Mouse (Mus musculus): Measurements from ENCODE around the gene Rnaset2b. TPM values are rescaled to one million over a fixed set of nuclear protein-coding genes. Genes with fewer than 3 reads are reported as not detected.
A peak's percentile ranks its signal among the peaks of the same experiment; 100 is the strongest.
"Not testable (repeated sequence)": the region's sequence is repeated elsewhere in the genome, so short reads cannot be mapped to it uniquely, and the experiment has no call there.

Rnaset2b gene
- polyA plus RNA-seq (2017; shearing (Covaris generic)) = 100 to 1,000 TPM; 316 to 396 TPM

- ATAC-seq = not testable (repeated sequence)
Measured at GRCm38 (mm10) chr17:6970334-6970733, at the start of gene Rnaset2b. Rnaset2b (plus strand) TSS chr17:6970634.

- ATAC-seq = not testable (repeated sequence)
Measured at GRCm38 (mm10) chr17:6931625-6932024, 38.8 kb upstream of the Rnaset2b start.

GRCm38 (mm10) chr17:6942560-6942959 is 27.9 kb upstream of the Rnaset2b start:
- not testable (repeated sequence) for ATAC-seq

- ATAC-seq = not testable (repeated sequence)
Measured at GRCm38 (mm10) chr17:6947637-6947983, 22.8 kb upstream of the Rnaset2b start.

- peak; percentile 77 for ATAC-seq
Measured at GRCm38 (mm10) chr17:6947984-6948768, 22.3 kb upstream of the Rnaset2b start, which contains the start of gene Rsph3b. Rsph3b (minus strand) TSS chr17:6948682.

- ATAC-seq = not testable (repeated sequence)
Measured at GRCm38 (mm10) chr17:6948769-6949228, 21.6 kb upstream of the Rnaset2b start.

GRCm38 (mm10) chr17:6958881-6959280 is 11.6 kb upstream of the Rnaset2b start:
- ATAC-seq = not testable (repeated sequence)

GRCm38 (mm10) chr17:6959543-6960259 is 10.7 kb upstream of the Rnaset2b start:
- ATAC-seq = not testable (repeated sequence)

- not testable (repeated sequence) for ATAC-seq
Measured at GRCm38 (mm10) chr17:6960349-6960748, 10.1 kb upstream of the Rnaset2b start.

GRCm38 (mm10) chr17:6960776-6961175 is 9.7 kb upstream of the Rnaset2b start, which contains the start of gene Tagap1:
Tagap1 (minus strand) TSS chr17:6961156.
- peak; percentile 4 for ATAC-seq

- ATAC-seq = peak; percentile 86
Measured at GRCm38 (mm10) chr17:6961181-6962000, 9.0 kb upstream of the Rnaset2b start.

- not testable (repeated sequence) for ATAC-seq
Measured at GRCm38 (mm10) chr17:6962339-6962738, 8.1 kb upstream of the Rnaset2b start.

- ATAC-seq = not testable (repeated sequence)
Measured at GRCm38 (mm10) chr17:6962936-6963335, 7.5 kb upstream of the Rnaset2b start.

- ATAC-seq = peak; percentile 18
Measured at GRCm38 (mm10) chr17:6965364-6965763, 5.1 kb upstream of the Rnaset2b start.

- not testable (repeated sequence) for ATAC-seq
Measured at GRCm38 (mm10) chr17:6967673-6968072, 2.8 kb upstream of the Rnaset2b start.

GRCm38 (mm10) chr17:6971238-6971637 is 804 bp downstream of the Rnaset2b start:
- ATAC-seq = not testable (repeated sequence)

GRCm38 (mm10) chr17:6972836-6973396 is 2.5 kb downstream of the Rnaset2b start:
- ATAC-seq = not testable (repeated sequence)

GRCm38 (mm10) chr17:6974985-6975384 is 4.6 kb downstream of the Rnaset2b start:
- not testable (repeated sequence) for ATAC-seq

- ATAC-seq = peak; percentile 95
Measured at GRCm38 (mm10) chr17:6978287-6979248, 8.1 kb downstream of the Rnaset2b start, which contains the start of gene Gm49721. Gm49721 (plus strand) TSS chr17:6978904.

- peak; percentile 2 for ATAC-seq
Measured at GRCm38 (mm10) chr17:6979380-6979779, 8.9 kb downstream of the Rnaset2b start.

- not testable (repeated sequence) for ATAC-seq
Measured at GRCm38 (mm10) chr17:6980144-6980543, 9.7 kb downstream of the Rnaset2b start.

Measured in CD4-positive, CD25-positive, alpha-beta regulatory T cell, adult 4 months (primary cell).